Mouse (Mus musculus): ENCODE results near the gene Nfatc3. TPM values are rescaled to one million over a fixed set of nuclear protein-coding genes. Genes with fewer than 3 reads are reported as not detected.

The Nfatc3 gene
- total and polyA plus RNA-seq, 3 experiments: 20.6 to 70.0 (median 35.2) TPM

Other genes with a start within 250 kb of the Nfatc3 start
- gene Ranbp10, start 231.5 kb upstream of the Nfatc3 start, total RNA-seq (2021): 10 to 100 TPM; 19.7 to 23.6 TPM
- 22.2 and 27.3 TPM in 2 replicates for gene Ranbp10, start 231.5 kb upstream of the Nfatc3 start, polyA plus RNA-seq (2012; rRNA removed)
- gene Tsnaxip1, start 231.1 kb upstream of the Nfatc3 start, total RNA-seq (2021): not detected
- not detected in 2 replicates for gene Tsnaxip1, start 231.1 kb upstream of the Nfatc3 start, polyA plus RNA-seq (2012; rRNA removed)
- 1 to 10 TPM; 5.9 to 6.7 TPM for gene Cenpt, start 205.6 kb upstream of the Nfatc3 start, total RNA-seq (2021)
- gene Cenpt, start 205.6 kb upstream of the Nfatc3 start, polyA plus RNA-seq (2012; rRNA removed): 5.9 and 8.1 TPM in 2 replicates
- gene Thap11, start 203.7 kb upstream of the Nfatc3 start, total RNA-seq (2021): 10 to 100 TPM; 31.7 to 38.0 TPM
- 79.7 and 91.6 TPM in 2 replicates for gene Thap11, start 203.7 kb upstream of the Nfatc3 start, polyA plus RNA-seq (2012; rRNA removed)
- 10 to 100 TPM; 30.2 to 44.0 TPM for gene Nutf2, start 198.3 kb upstream of the Nfatc3 start, total RNA-seq (2021)
- 19.3 and 24.8 TPM in 2 replicates for gene Nutf2, start 198.3 kb upstream of the Nfatc3 start, polyA plus RNA-seq (2012; rRNA removed)
- gene Edc4, start 178.0 kb upstream of the Nfatc3 start, total RNA-seq (2021): 10 to 100 TPM; 33.8 to 35.9 TPM
- 74.9 and 97.4 TPM in 2 replicates for gene Edc4, start 178.0 kb upstream of the Nfatc3 start, polyA plus RNA-seq (2012; rRNA removed)
- 1 to 10 TPM; 1.3 to 1.6 TPM for gene Nrn1l, start 165.3 kb upstream of the Nfatc3 start, total RNA-seq (2021)
- 4.6 TPM in 2 replicates for gene Nrn1l, start 165.3 kb upstream of the Nfatc3 start, polyA plus RNA-seq (2012; rRNA removed)
- gene Pskh1, start 158.4 kb upstream of the Nfatc3 start, total RNA-seq (2021): 10 to 100 TPM; 32.5 to 33.3 TPM
- gene Pskh1, start 158.4 kb upstream of the Nfatc3 start, polyA plus RNA-seq (2012; rRNA removed): 45.3 and 51.2 TPM in 2 replicates
- gene Ctrl, start 125.0 kb upstream of the Nfatc3 start, total RNA-seq (2021): under 1 TPM; 0.73 to 0.84 TPM
- gene Ctrl, start 125.0 kb upstream of the Nfatc3 start, polyA plus RNA-seq (2012; rRNA removed): 1.1 and 2.0 TPM in 2 replicates
- 10 to 100 TPM; 77.0 to 79.0 TPM for gene Psmb10, start 120.4 kb upstream of the Nfatc3 start, total RNA-seq (2021)
- 156 and 174 TPM in 2 replicates for gene Psmb10, start 120.4 kb upstream of the Nfatc3 start, polyA plus RNA-seq (2012; rRNA removed)
- gene Lcat, start 115.5 kb upstream of the Nfatc3 start, total RNA-seq (2021): 1 to 10 TPM; 1.3 to 2.9 TPM
- 1.9 and 3.3 TPM in 2 replicates for gene Lcat, start 115.5 kb upstream of the Nfatc3 start, polyA plus RNA-seq (2012; rRNA removed)
- 10 to 100 TPM; 40.2 to 60.5 TPM for gene Slc12a4, start 92.7 kb upstream of the Nfatc3 start, total RNA-seq (2021)
- gene Slc12a4, start 92.7 kb upstream of the Nfatc3 start, polyA plus RNA-seq (2012; rRNA removed): 62.4 and 63.2 TPM in 2 replicates
- gene Dpep3, start 79.4 kb upstream of the Nfatc3 start, total RNA-seq (2021): not detected
- 0.21 TPM in 1 of 2 replicates, not detected in the other for gene Dpep3, start 79.4 kb upstream of the Nfatc3 start, polyA plus RNA-seq (2012; rRNA removed)
- 10 to 100 TPM; 13.6 to 19.6 TPM for gene Dus2, start 67.5 kb upstream of the Nfatc3 start, total RNA-seq (2021)
- gene Dus2, start 67.5 kb upstream of the Nfatc3 start, polyA plus RNA-seq (2012; rRNA removed): 5.5 and 5.6 TPM in 2 replicates
- not detected for gene Dpep2nb, start 52.9 kb upstream of the Nfatc3 start, total RNA-seq (2021)
- gene Dpep2nb, start 52.9 kb upstream of the Nfatc3 start, polyA plus RNA-seq (2012; rRNA removed): not detected in 2 replicates
- gene Ddx28, start 47.0 kb upstream of the Nfatc3 start, total RNA-seq (2021): 10 to 100 TPM; 16.1 to 17.3 TPM
- gene Ddx28, start 47.0 kb upstream of the Nfatc3 start, polyA plus RNA-seq (2012; rRNA removed): 12.5 and 13.2 TPM in 2 replicates
- gene Esrp2, start 78.1 kb downstream of the Nfatc3 start, total RNA-seq (2021): 1 to 10 TPM; 1.7 to 3.7 TPM
- 2.0 and 5.5 TPM in 2 replicates for gene Esrp2, start 78.1 kb downstream of the Nfatc3 start, polyA plus RNA-seq (2012; rRNA removed)
- 10 to 100 TPM; 21.9 to 38.8 TPM for gene Pla2g15, start 91.6 kb downstream of the Nfatc3 start, total RNA-seq (2021)
- gene Pla2g15, start 91.6 kb downstream of the Nfatc3 start, polyA plus RNA-seq (2012; rRNA removed): 21.9 and 22.1 TPM in 2 replicates
- gene Slc7a6, start 110.0 kb downstream of the Nfatc3 start, total RNA-seq (2021): 10 to 100 TPM; 27.2 to 34.0 TPM
- gene Slc7a6, start 110.0 kb downstream of the Nfatc3 start, polyA plus RNA-seq (2012; rRNA removed): 17.3 and 26.5 TPM in 2 replicates
- gene Slc7a6os, start 152.1 kb downstream of the Nfatc3 start, total RNA-seq (2021): 10 to 100 TPM; 24.2 to 25.1 TPM
- 14.1 and 14.7 TPM in 2 replicates for gene Slc7a6os, start 152.1 kb downstream of the Nfatc3 start, polyA plus RNA-seq (2012; rRNA removed)
- gene Prmt7, start 152.1 kb downstream of the Nfatc3 start, total RNA-seq (2021): 10 to 100 TPM; 23.0 to 28.1 TPM
- 14.1 and 19.8 TPM in 2 replicates for gene Prmt7, start 152.1 kb downstream of the Nfatc3 start, polyA plus RNA-seq (2012; rRNA removed)

All from adrenal gland, adult 2 months (tissue).